Mouse (Mus musculus) kidney, postnatal 25 days (tissue): ENCODE measurements around the gene Ak6.

Source experiments
- DNase-seq, 2 experiments: peaks; one replicate each; pipeline ENCODE4 v3.0.0; 2021; ENCODE audit warnings: mixed read lengths in 2 of 2

The Ak6 gene

GRCm38 (mm10) chr13:100669291-100670022 is 18.7 kb downstream of the Ak6 start, which contains the start of gene Ccdc125:
TSS of gene Ccdc125 (plus strand) at chr13:100669717.
- DNase-seq: peak; percentile 46 to 67

GRCm38 (mm10) chr13:100670181-100670741 is 19.5 kb downstream of the Ak6 start:
- no peak for DNase-seq

GRCm38 (mm10) chr13:100675936-100676635 is 25.3 kb downstream of the Ak6 start:
- DNase-seq: no peak

- no peak for DNase-seq
Measured at GRCm38 (mm10) chr13:100681615-100682014, 30.8 kb downstream of the Ak6 start.

- DNase-seq: no peak
Measured at GRCm38 (mm10) chr13:100682837-100683236, 32.1 kb downstream of the Ak6 start.

DNA sequence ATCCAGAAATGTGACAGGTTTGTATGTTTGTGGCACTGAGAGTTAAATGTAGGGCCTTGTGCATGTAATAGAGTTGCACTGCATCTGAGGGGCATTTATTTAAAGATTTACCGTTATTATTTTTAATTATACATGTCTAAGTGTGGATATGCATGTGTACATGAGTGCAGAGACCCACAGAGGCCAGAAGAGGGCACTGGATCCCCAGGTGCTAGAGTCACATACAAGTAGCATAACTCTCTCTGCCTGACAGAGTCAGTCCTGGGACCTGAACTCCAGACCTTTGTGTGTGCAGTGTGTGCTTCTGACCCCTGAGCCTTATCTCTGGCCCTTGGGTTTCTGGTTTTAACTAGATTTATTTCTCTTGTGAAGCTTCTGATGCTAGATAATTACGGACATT is 33.6 kb downstream of the Ak6 start:
- no peak for DNase-seq

- no peak for DNase-seq
Measured at GRCm38 (mm10) chr13:100687513-100687912, 36.7 kb downstream of the Ak6 start.

GRCm38 (mm10) chr13:100697541-100697940 is 46.8 kb downstream of the Ak6 start:
- DNase-seq: no peak

DNA sequence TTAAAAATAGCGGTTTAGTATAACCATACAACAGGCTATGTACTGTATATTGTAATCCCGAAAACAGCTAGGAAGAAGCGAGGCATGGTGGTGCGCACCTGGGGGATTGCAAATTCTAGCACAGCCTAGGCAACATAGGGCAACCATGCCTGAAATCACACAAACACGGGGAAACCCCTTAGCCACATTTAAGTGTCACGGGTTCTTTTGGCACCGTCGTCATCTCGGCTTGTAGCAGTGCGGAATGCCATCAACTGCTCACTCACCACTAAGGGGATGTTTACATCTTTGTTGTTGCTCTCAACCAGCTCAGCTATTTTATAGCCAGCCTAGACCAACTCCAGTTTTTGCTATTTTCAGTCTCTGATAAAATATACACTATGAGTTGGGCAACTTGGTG is 48.1 kb downstream of the Ak6 start:
- DNase-seq: no peak

GRCm38 (mm10) chr13:100703468-100703867 is 52.7 kb downstream of the Ak6 start:
- DNase-seq: peak; percentile 61 to 87

DNA sequence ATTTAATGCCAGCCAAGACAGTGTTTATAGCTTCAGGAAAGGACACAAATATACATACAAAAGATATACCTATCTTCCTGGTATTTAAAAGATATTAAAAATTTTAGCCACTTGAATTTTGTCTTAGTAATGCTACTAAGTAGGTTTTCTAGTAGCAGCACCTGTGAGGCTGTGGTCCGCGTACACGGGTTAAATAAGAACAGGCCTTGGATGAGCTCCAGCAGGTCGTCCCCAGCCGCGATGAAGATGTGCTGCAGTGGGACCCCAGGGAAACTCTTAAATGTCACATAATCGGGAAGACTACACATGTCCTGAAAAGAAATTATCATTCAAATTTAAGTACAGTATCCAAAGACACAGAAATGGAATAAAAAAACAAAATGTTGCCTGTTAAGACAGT is 55.4 kb downstream of the Ak6 start:
- DNase-seq: no peak

DNA sequence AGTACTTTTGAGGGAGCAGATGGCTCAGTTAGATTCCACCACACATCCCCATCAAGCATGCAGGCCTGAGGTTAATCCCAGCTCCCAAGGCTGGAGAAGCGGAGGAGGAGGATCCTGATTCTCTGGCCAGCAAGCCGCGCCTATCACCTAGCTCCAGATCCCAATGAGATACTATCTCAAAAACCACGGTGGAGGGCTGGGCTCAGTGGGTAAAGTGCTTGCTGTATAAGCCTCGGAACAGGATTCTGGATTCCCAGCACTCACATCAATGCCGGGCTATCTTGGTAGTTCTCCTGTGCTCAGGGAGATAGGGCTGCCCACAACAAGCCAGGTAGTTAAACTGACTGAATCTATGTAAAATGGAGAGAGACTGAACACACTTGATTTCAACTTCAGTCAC is 64.7 kb downstream of the Ak6 start:
- DNase-seq: no peak
